Mouse (Mus musculus) brain, adult 2 months (tissue): ENCODE data around the gene Lrrc2.

Source experiments
- DNase-seq: peaks from one replicate; pipeline ENCODE4 v3.0.0; 2011; ENCODE audit warnings: low read depth, low spot score

Lrrc2 gene

DNA sequence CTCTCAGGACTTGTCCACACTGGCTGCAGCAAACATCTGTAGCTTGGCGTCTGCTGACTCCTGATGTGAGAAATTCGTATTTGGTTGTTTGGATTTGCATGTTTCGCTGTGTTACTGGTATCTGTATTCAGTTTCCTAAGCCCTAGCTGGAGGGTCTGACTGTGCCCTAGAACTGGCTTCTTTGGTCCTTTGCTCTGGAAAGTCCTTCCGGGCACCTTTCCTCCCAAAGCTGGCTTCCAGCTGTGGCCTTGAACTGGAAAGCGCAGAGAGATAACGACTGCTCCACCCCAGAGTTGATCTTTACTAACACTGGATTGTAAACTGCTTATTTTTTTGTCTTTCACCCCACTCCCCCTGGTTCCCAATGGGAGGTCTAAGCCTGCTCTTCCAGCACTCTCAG is 3.4 kb upstream of the Lrrc2 start:
- no peak for DNase-seq

DNA sequence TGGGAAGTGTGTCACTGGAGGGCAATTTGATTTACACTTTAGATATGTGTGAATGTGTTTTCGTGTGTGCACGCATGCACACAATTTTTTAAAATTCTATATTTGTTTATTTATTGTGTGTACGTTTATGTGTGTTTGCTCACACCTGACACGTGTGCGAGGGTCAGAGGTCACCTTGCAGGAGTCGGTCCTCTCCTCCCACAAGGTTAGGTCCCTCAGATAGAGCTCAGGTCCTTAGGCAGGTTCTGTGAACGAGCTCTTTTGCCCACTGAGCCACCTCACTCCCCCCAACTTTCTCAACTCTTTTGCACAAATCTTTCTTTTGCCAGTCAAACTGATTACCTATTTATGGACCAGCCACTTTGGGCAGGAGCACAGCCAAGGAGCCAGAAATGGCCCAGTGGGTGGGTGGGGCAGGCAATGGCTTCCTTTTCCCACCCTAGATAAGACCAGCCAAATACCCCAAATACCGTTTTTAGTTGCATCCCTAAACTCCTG is 2.5 kb upstream of the Lrrc2 start:
- no peak for DNase-seq

DNA sequence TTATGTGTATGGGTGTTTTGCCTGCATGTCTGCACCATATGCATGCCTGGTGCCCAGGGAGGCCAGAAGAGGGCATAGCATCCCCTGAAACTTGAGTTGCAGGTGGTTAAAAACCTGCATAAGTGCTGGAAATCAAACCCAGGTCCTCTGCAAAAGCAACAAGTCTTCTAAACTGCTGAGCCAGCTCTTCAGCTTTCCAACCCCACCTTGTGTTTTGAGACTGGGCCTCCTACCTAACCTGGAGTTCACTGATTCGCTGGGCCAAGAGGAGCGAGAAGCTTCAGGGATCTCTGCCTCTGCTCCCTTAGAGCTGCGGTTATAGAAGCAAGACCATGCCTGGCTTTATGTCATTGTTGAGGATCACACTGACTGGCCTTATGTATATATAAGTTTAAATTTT is 1.2 kb upstream of the Lrrc2 start:
- no peak for DNase-seq

DNA sequence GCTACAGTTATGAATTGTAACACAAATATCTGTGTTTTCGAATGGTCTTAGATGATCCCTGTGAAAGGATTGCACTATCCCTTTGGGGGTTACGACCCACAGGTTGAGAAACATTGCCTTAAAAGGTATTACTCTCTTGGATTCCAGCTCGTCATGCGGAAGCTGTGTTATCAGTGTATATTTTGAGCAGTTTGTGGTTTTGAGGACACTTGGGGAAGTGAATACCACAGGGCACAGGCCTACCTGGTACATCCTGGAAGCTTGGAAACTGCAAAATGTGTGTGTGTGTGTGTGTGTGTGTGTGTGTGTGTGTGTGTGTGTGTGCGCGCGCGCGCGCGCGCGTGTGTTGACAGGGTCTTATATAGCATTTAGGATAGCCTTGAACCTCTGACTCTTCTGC is 521 bp downstream of the Lrrc2 start:
- DNase-seq: no peak

DNA sequence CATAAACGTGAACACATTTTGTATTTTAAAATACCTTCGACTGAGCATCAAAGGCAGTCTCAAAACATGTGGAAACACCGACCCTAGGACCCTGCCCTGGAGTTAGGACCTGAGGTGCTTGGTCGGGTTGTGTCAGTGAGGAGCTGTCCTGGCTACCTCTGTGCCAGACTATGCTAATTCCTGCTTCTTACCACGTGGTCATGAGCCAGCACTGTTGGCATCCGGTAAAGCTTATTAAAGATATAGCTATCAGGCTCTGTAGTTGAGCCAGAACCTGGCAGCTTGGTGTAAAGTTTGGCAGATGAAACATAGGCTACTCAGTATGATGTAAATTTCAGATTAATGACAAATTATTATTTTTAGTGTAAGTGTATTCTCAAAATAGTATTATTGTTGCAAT is 1.1 kb downstream of the Lrrc2 start:
- no peak for DNase-seq

DNA sequence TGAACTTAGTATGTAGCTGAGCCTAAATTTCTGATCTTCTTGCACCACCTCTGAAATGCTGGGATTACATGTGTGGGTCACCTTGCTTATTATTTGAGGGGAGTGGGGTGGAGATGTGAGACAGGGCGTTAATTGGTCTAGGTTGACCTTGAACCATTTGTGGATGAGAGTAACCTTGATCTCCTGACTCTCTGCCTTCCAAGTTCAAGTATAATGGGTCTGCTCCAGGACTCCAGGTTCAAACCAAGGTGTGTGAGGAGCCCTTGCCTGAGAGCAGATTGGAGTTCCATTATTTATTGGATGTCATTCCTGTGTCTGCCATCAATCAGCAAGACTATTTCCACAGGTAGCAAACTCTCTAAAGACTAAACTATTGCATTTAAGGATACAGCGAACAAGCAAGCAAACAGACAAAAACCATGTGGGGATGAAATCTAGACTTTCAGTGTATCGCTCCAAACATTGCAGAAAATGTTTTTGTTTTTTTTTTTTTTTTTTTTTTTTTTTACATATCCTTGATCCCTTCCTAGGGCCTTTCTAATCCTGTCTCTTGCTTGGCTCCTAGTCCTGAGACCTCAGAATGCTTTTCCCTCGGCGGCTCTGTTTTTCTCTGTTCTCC is 1.7 kb downstream of the Lrrc2 start:
- DNase-seq: no peak

DNA sequence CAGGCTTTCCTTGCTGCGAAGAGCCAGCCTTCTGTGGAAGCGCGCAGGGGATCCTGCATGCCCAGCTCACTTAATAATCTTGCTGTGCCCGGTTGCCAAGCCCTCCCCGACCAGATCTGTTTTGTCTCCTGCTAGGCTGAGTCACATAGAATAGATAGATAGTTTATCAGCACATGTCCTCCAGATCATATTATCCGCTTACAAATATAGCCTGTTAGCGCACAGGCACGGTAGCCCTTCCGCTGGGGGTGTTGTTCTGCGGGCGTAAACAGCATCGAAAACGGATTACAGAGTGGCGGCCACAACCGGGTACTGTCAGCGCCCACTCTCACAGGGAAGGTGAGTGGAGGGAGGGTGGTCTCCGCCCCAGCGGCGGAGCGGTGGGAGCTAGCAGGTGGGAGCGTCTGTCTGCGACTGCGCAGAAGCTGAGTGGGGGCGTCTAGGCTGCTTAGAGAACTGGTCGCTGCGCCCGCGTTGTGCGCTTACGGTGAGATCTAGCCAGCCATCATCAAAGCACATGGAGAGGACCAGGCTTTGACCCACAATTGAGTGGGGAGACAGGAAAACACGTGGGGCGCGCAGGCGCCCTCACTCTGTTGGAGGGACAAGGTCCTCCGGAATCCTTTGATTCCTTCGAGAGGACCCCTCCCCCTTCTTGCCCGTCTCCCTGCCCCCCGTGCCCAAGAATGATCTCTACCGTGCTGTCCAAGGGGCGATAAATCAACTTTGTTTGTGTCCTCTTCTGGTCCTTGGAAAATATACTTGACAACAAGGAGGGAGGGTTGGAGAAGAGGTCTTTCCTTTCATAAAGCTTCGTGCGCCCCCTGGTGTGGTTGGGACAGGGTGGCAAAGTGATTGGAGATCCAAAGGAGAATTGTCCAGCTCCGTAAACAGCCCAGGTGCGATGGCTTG is 2.5 kb downstream of the Lrrc2 start:
- DNase-seq: peak; percentile 81

DNA sequence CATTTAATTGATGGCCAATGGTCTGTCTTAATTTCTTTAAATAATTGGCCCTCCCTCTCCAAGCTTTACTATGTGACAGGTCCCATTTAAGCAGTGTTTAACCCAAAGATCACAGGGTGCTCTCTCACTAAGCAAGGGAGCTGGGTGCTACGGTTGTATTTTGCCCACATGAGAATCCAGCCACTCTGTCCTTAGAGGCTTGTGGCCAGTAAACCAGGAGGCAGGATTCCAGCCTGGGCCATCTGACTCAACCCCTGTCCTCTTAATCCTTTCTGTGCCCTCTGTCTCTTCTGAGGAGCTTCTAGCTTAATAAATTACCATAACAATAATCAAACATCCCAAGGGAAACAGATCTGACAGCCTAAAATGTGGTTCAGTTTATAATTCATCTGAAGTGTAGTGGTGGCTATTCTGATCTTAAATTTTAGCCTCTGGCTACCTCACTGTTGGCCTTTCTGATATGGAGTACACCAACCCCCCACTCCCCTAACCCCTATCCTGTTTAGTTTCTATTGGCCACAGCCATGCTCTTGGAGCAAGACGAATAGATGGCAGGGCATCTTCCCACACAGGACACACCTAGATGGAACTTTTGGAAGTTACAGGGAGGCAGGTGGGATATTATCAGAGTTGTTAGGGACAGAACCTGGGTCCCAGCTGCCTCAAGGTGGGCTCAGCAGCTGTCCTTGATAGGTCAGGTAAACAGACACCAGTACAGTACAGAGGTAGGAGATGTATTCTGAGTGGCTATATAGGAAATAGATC is 3.5 kb downstream of the Lrrc2 start:
- DNase-seq: no peak

DNA sequence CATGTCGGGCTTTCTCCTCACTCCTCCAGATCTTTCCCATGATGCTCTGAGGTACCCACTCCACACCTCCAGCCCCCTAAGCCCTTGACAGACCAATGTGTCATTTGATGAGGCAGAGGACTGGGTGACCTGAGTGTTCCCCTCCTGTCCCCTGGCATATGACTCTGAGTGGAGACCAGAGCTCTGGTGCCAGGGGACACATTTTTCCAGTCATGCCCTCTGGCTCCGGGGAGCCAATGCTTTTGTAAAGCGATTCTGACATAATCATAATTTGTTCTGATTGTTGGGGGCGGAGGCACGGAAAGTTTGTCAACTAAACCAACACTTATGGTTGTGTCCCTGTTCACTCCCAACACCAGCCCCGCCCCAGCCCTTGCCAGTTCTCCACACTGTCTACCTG is 4.6 kb downstream of the Lrrc2 start:
- no peak for DNase-seq

DNA sequence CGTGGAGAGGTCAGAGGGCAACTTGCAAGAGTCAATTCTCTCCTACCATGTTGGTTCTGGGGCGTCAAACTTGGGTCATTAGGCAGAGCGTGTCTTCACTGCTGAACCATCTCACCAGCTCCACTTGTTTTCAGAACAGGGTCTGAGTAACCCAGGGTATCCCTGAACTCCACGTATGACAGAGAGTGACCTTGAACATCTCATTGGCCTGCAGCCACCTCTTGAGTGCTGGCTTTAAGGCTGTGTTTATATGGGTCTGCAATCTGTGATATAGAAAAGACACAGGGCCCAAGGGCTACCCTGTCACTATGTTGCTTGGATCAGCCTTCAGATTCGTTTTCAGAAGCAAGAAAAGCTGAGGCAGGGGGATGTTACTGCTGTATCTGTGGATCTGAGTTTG is 8.3 kb downstream of the Lrrc2 start:
- DNase-seq: no peak

DNA sequence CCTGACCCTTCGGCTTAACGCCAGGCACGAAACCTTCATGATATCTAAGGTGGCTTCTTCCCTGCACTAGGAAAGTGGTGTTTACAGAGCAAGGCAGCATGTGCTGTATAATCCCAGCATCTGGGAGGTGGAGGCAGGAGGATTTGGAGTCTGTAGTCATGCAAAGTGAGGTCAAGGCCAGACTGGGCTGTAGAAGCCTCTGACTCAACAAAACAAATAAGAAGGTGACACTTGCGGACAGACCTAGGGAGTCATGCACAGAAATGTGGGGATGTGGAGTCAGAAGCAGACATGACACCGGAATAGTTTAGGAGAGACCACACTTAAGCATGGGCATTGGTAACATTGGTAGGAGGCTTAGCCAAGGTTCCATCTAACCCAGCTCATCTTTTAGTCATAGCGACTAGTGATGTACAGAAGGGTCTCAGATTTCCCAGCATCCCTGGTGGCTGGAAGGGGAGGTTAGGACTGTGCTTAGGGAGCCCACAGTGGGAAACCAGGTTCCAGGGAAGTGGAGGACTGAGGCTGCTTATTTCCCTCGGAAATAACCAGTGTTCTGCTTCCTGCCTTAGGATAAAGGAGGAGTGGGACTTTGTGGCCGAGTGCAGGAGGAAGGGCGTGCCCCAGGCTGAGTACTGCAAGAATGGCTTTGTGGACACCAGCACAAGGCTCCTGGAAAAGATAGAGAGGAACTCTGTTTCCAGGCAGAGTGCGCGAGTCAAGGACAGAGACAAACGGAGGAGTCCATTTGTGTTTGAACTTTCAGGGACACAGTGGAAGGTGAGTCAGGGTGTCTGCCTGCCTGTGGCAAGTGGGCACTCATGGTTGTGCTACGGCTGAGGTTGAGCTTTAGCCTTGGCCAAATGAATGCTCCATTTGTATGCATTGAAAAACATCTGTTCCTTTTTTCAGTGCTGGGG is 9.1 kb downstream of the Lrrc2 start:
- DNase-seq: no peak

DNA sequence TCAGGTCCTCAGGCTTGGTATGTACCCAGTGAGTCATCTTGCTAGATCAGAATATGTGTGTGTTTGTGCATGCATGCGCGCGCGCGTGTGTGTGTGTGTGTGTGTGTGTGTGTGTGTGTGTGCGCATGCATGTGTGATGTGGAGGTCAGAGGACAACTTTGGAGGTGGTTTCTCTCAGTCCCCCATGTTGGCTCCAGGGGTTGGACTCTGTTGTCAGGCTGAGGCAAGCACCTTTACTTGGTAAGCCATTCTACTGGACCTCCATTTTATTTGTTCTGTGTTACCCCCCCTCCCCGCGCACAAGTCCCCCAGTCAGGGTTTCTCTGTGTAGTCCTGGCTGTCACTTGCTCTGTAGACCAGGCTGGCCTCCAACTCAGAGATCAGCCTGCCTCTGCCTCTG is 10.0 kb downstream of the Lrrc2 start:
- DNase-seq: no peak

DNA sequence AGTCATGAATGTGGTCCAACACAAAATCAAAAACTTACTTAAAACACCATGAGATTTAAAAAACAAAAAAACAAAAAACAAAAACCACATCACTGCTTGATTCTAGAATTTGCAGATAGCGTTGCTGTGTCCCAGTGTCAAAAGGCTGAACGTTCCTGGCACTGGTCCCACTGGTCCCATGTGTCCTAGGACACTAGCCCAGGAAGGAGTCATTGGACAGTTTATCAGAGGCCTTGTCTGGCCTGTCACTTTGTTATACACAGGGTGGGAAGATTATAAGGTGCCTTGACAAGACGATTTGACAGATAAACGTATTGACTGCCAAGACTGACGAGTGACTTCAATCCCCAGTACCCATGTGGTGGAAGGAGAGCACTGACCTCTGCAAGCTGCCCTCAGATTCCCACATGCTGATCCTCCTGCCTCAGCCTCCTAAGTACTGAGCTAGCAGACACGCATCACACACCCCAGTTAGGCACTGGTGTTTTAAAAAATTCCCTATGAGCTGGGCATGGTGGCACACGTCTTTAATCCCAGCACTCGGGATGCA is 12.3 kb downstream of the Lrrc2 start:
- DNase-seq: no peak

DNA sequence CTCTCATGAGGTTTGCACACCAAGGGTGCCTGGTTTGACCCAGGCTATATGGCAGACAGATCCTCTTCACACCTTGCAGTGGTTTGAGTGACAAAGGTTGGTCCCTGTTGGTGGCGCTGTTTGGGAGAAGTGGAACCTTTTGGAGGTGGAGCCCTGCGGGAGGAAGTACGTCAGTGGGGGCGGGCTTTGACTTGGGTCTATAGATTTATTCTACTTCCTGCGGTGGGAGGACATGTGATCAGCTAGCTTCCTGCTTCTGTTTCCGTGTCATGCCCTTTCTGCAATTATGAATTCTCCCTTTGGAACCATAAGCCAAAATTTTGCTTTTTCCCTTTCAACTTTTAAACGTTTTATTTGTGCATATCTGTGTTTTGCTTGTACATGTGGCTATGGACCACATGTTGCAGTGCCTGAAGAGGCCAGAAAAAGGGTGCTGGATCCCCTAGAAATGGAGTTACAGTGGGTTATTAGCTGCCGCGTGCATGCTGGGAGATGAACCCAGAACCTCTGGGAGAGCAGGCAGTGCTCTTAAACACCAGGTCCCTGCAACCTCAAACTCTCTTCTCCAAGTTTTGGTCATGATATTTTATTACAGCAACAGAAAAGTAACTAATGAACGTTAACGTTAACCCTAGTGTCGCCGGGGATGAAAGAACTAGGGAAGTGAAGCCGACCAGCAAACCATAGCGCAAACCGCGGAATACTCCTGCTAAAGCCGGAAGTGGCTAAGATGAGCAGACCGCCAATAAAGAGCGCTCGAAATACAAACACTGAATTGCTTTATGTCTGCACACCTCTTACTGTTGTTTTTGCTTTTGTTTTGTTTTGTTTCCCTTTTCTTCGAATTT is 13.9 kb downstream of the Lrrc2 start:
- DNase-seq: no peak

DNA sequence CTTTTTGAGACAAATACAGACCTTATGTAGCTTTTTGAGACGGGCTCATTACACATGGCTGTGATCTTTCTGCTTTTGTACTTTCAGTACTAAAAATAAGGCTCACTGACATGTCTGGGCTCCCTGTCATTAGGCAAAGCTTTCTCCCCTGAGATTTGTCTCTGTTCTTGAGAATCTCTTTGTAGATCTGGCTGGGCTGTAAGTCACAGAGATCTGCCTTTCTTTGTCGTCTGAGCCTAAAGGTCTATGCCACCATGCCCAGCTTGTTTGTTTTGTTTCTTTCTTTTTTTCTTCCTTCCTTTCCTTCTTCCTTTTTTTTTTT is 14.5 kb downstream of the Lrrc2 start:
- DNase-seq: no peak

DNA sequence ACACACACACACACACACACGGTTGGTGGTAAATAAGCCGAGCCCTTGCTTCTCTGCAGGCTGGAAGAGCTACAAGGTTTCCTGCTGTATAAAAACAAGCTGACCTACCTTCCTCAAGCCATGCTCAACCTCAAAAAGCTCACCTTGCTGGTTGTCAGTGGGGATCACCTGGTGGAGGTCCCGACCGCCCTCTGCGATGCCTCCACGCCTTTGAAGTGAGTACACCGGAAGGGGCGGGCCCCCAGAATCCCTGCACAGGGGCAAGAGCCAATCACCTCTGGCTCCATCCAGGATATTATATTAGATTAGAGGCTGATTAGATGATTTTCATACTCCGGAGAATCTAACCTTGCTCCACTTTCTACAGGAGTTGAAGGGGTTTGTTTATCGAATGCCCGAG is 28.1 kb downstream of the Lrrc2 start:
- no peak for DNase-seq

DNA sequence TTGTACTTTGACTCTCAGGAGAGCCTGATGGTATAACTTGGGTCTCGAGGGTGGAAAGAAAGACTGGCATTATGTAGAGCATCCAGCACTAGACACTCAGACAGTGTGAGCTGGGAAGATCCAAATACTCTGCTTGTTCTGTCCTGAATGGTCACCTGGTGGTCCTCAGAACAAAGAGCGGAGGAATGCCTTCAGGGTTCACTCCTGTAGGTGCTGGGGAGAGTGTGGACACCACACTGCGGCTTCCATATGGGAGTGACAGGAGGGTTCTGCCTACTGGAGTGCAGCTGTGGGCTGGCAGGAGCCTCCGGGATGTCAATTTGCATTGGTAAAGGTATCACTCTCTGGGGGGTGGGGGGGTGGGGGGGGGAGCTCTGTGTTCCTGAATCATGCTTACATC is 31.0 kb downstream of the Lrrc2 start:
- no peak for DNase-seq

DNA sequence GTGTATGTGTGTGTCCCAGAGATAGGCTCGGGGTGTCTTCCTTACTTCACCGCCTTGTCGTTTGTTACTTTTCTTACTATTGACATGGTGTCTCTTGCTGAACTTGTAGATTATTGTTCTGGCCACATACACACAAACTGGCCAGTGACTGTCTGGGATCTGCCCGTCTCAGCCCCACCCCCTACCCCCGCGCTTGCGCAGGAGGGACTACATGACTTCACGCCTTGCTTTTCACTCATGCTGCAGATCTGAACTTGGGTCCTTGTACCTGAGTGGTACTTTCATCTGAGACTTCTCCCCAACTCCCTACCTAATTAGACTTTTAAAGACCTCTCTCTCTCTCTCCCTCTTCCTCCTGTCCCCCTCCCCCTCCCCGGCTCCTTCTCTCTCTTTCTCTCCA is 32.8 kb downstream of the Lrrc2 start:
- DNase-seq: no peak

DNA sequence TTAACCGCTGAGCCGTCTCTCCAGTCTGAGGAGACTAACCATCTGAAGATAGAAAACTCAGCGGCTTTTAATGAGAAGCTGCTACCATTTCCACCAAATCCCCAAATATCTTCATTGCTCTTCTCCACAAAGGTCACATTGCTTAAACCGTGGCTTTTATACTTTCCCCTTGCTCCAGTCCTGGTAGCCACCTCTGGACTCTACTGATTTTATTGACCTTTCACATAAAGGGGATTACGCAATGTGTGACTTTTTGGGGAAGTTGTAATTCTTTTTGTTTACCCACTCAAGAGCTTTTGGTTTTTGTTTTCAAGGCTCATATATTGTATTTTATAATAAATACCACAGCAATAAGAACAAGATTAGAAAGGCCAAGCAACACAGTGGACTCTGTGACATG is 34.2 kb downstream of the Lrrc2 start:
- DNase-seq: no peak

DNA sequence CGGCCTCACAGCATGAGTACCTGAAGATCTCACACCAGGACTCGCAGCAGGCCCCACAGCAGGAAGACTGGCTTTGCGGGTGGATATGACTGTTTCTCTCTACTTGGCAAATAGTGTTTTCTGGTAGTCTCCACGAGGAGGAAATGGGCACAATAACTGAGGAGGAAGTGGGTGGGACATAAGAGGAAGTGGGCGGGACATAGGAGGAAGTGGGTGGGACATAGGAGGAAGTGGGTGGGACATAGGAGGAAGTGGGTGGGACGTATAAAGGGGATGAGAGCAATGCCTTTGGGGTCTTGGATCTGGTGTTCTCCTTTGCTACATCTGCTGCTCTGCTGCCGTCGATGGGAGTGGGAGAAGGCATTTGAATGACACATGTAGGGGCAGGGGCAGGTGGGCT is 34.6 kb downstream of the Lrrc2 start:
- DNase-seq: no peak
